Mouse (Mus musculus): Measurements from ENCODE around the gene Hoxa6. TPM values are rescaled to one million over a fixed set of nuclear protein-coding genes. Genes with fewer than 3 reads are reported as not detected.

Gene Hoxa6
- polyA plus RNA-seq (2014; fragmentation: Nextera tagmentation; extraction: Ambion mirVana), result not detected in 2 replicates

GRCm38 (mm10) chr6:52208072-52208867, at the start of gene Hoxa6:
TSS of gene Hoxa6 (minus strand) at chr6:52208722.
- no peak for ATAC-seq (ENCODE audit: insufficient number of reproducible peaks, insufficient read depth, low FRiP score, low read depth)
- no peaks in the 10 kb centered on the region for H3K36me3 ChIP-seq (ENCODE audit: control insufficient read depth, insufficient read depth, low read length)
- H3K4me2 ChIP-seq (ENCODE audit: low read length), result peak within 1 kb of the TSS; percentile 14; the same call in 1 of the 2 replicates
- no peak within 1 kb of the TSS for H3K9ac ChIP-seq (ENCODE audit: low read length)
- H3K27ac ChIP-seq (replicated peaks in 1 of 2; ENCODE audit: control insufficient read depth in 1 of 2, insufficient read depth in 1 of 2, low read depth in 2 of 2, low read length in 2 of 2), result no peak within 1 kb of the TSS
- 2% methylated on average over 47 of the region's 47 CpGs for WGBS
- H3K4me3 ChIP-seq (ENCODE audit: control insufficient read depth in 1 of 2, insufficient read depth in 1 of 2, low read depth in 1 of 2, low read length in 2 of 2), result peak within 1 kb of the TSS in 1 of 2 experiments; percentile 12; a peak in 1 of 4 replicates
- H3K4me1 ChIP-seq (ENCODE audit: control insufficient read depth in 2 of 2, insufficient read depth in 2 of 2, low read length in 2 of 2), result peaks cover 5 to 22% of the 10 kb centered on the region in 2 experiments; a peak in 3 of 4 replicates
- H3K27me3 ChIP-seq (ENCODE audit: control insufficient read depth, insufficient read depth, low read length), result peaks cover 100% of the 10 kb centered on the region
- H3K9me3 ChIP-seq (ENCODE audit: control insufficient read depth, low read length), result no peaks in the 10 kb centered on the region

DNA sequence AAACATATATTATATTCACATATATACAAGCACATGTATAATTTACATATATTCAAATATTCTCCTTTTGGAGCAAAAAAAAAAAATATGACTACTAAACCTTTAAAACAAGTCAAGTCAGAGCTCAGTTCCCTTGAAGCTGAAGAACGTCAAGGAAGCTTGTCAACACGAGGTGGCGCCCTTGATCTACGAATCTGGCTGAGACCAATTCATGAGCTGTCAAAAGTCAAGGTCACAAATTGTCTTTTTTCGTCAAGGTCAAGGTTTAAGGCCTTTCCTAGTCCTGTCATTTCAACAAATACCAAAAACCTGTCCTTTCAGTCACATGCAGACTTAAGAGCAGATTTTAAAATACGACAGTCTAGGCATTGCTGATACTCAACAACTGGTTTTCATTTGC, 48.4 kb upstream of the Hoxa6 start:
- no peak for ATAC-seq (ENCODE audit: insufficient number of reproducible peaks, insufficient read depth, low FRiP score, low read depth)
- WGBS, result 0% methylated on average over 6 of the region's 6 CpGs
- H3K4me2 ChIP-seq (ENCODE audit: low read length), result no peak overlapping the region

DNA sequence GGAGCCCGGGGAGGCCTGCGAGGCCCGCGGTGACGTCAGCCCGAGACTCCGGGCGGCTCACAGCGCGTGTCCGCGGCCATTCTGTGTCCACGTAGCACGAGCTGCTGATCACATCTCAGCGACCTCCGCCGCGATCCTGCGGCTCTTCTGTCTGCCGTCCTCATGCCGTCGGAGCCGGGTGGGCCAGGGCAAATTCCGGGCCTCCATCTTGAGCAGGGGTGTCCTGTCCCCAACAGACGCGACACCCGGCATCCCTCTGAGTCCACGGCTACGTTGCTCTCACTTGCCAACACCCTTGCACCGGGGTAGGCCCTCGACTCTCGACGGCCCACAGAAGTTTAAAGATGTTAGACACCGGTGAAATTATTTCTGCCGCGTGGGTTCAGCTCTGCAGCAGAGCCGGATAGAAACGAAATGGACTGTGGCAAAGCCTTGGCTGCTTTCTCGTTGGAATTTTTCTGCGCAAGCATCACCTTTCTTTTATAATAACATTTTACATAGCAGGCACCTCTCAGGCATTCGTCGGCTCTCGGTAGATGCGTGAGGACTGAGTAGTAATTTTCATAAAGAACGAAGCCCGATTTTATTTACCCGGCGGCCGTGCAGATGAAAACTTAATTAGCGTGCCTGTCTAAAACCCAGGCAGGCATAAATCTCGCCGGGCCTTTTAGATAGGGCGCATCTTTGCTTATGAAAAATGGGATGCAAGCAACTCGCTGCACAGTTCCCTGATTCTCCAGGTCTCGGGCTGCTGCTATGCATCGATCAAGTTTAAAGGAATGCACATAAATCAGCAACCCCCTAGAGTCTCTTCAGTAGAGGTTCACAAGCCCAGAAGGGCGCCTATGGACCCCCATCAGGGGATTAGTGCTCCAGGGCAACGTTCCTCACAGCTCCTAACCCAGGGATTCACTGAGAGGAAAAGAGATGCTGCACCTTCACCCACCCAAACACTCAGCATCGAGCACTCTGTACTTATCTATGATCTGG, 45.3 kb upstream of the Hoxa6 start:
- H3K4me1 ChIP-seq (ENCODE audit: control insufficient read depth in 2 of 2, insufficient read depth in 2 of 2, low read length in 2 of 2), result 0 out of 4 replicates have a peak, but pooled peaks cover 0 to 2% of the 10 kb centered on the region in 2 experiments
- ATAC-seq (ENCODE audit: insufficient number of reproducible peaks, insufficient read depth, low FRiP score, low read depth), result no peak
- no peaks in the 10 kb centered on the region for H3K36me3 ChIP-seq (ENCODE audit: control insufficient read depth, insufficient read depth, low read length)
- H3K27me3 ChIP-seq (ENCODE audit: control insufficient read depth, insufficient read depth, low read length), result peaks cover 93% of the 10 kb centered on the region
- H3K4me3 ChIP-seq (ENCODE audit: control insufficient read depth in 1 of 2, insufficient read depth in 1 of 2, low read depth in 1 of 2, low read length in 2 of 2), result peak overlapping the region in 1 of 2 experiments; percentile 16; a peak in 2 of 4 replicates
- H3K27ac ChIP-seq (replicated peaks in 1 of 2; ENCODE audit: control insufficient read depth in 1 of 2, insufficient read depth in 1 of 2, low read depth in 2 of 2, low read length in 2 of 2), result no peak overlapping the region
- 1% methylated on average over 59 of the region's 59 CpGs for WGBS
- no peak overlapping the region for H3K4me2 ChIP-seq (ENCODE audit: low read length)
- H3K9me3 ChIP-seq (ENCODE audit: control insufficient read depth, low read length), result no peaks in the 10 kb centered on the region
- no peak overlapping the region for H3K9ac ChIP-seq (ENCODE audit: low read length)

More for the DNA sequence above, 48.4 kb upstream of the Hoxa6 start:
- Histone ChIP-seq H3K9me3 (ENCODE audit: control insufficient read depth, low read length) (no peaks in the 10 kb centered on the region), H3K36me3 (ENCODE audit: control insufficient read depth, insufficient read depth, low read length) (no peaks in the 10 kb centered on the region), H3K4me1 (ENCODE audit: control insufficient read depth in 2 of 2, insufficient read depth in 2 of 2, low read length in 2 of 2) (peaks cover 0 to 14% of the 10 kb centered on the region in 2 experiments; a peak in 2 of 4 replicates), H3K27me3 (ENCODE audit: control insufficient read depth, insufficient read depth, low read length) (peaks cover 89% of the 10 kb centered on the region), H3K4me3 (ENCODE audit: control insufficient read depth in 1 of 2, insufficient read depth in 1 of 2, low read depth in 1 of 2, low read length in 2 of 2) (no peak overlapping the region), H3K27ac (replicated peaks in 1 of 2; ENCODE audit: control insufficient read depth in 1 of 2, insufficient read depth in 1 of 2, low read depth in 2 of 2, low read length in 2 of 2) (no peak overlapping the region), H3K9ac (ENCODE audit: low read length) (no peak overlapping the region)

- H3K4me2 ChIP-seq (ENCODE audit: low read length), result no peak overlapping the region
- peaks cover 93% of the 10 kb centered on the region for H3K27me3 ChIP-seq (ENCODE audit: control insufficient read depth, insufficient read depth, low read length)
- no peak overlapping the region for H3K9ac ChIP-seq (ENCODE audit: low read length)
- no peaks in the 10 kb centered on the region for H3K36me3 ChIP-seq (ENCODE audit: control insufficient read depth, insufficient read depth, low read length)
- H3K9me3 ChIP-seq (ENCODE audit: control insufficient read depth, low read length), result no peaks in the 10 kb centered on the region
- 0 out of 4 replicates have a peak, but pooled peaks cover 0 to 2% of the 10 kb centered on the region in 2 experiments for H3K4me1 ChIP-seq (ENCODE audit: control insufficient read depth in 2 of 2, insufficient read depth in 2 of 2, low read length in 2 of 2)
- ATAC-seq (ENCODE audit: insufficient number of reproducible peaks, insufficient read depth, low FRiP score, low read depth), result no peak
- H3K27ac ChIP-seq (replicated peaks in 1 of 2; ENCODE audit: control insufficient read depth in 1 of 2, insufficient read depth in 1 of 2, low read depth in 2 of 2, low read length in 2 of 2), result no peak overlapping the region
- peak overlapping the region in 1 of 2 experiments; percentile 16; a peak in 2 of 4 replicates for H3K4me3 ChIP-seq (ENCODE audit: control insufficient read depth in 1 of 2, insufficient read depth in 1 of 2, low read depth in 1 of 2, low read length in 2 of 2)
- WGBS, result 1% methylated on average over 35 of the region's 35 CpGs
These were observed 44.4 kb upstream of the Hoxa6 start for GRCm38 (mm10) chr6:52252775-52253376.

- H3K9ac ChIP-seq (ENCODE audit: low read length), result no peak overlapping the region
- 0 out of 4 replicates have a peak, but pooled peaks cover 0 to 2% of the 10 kb centered on the region in 2 experiments for H3K4me1 ChIP-seq (ENCODE audit: control insufficient read depth in 2 of 2, insufficient read depth in 2 of 2, low read length in 2 of 2)
- peaks cover 93% of the 10 kb centered on the region for H3K27me3 ChIP-seq (ENCODE audit: control insufficient read depth, insufficient read depth, low read length)
- no peak overlapping the region for H3K27ac ChIP-seq (replicated peaks in 1 of 2; ENCODE audit: control insufficient read depth in 1 of 2, insufficient read depth in 1 of 2, low read depth in 2 of 2, low read length in 2 of 2)
- no peak for ATAC-seq (ENCODE audit: insufficient number of reproducible peaks, insufficient read depth, low FRiP score, low read depth)
- no peak overlapping the region for H3K4me2 ChIP-seq (ENCODE audit: low read length)
- 4% methylated on average over 24 of the region's 24 CpGs for WGBS
- no peaks in the 10 kb centered on the region for H3K36me3 ChIP-seq (ENCODE audit: control insufficient read depth, insufficient read depth, low read length)
- H3K4me3 ChIP-seq (ENCODE audit: control insufficient read depth in 1 of 2, insufficient read depth in 1 of 2, low read depth in 1 of 2, low read length in 2 of 2), result no peak overlapping the region
- no peaks in the 10 kb centered on the region for H3K9me3 ChIP-seq (ENCODE audit: control insufficient read depth, low read length)
These were observed 43.7 kb upstream of the Hoxa6 start for GRCm38 (mm10) chr6:52252016-52252774.

GRCm38 (mm10) chr6:52251177-52251879, 42.8 kb upstream of the Hoxa6 start:
- WGBS, result 11% methylated on average over 7 of the region's 7 CpGs
- H3K4me1 ChIP-seq (ENCODE audit: control insufficient read depth in 2 of 2, insufficient read depth in 2 of 2, low read length in 2 of 2), result peaks cover 0 to 2% of the 10 kb centered on the region in 2 experiments; a peak in 1 of 4 replicates
- ATAC-seq (ENCODE audit: insufficient number of reproducible peaks, insufficient read depth, low FRiP score, low read depth), result no peak
- H3K27ac ChIP-seq (replicated peaks in 1 of 2; ENCODE audit: control insufficient read depth in 1 of 2, insufficient read depth in 1 of 2, low read depth in 2 of 2, low read length in 2 of 2), result no peak overlapping the region
- H3K36me3 ChIP-seq (ENCODE audit: control insufficient read depth, insufficient read depth, low read length), result no peaks in the 10 kb centered on the region
- H3K27me3 ChIP-seq (ENCODE audit: control insufficient read depth, insufficient read depth, low read length), result peaks cover 95% of the 10 kb centered on the region
- H3K9me3 ChIP-seq (ENCODE audit: control insufficient read depth, low read length), result no peaks in the 10 kb centered on the region
- H3K4me3 ChIP-seq (ENCODE audit: control insufficient read depth in 1 of 2, insufficient read depth in 1 of 2, low read depth in 1 of 2, low read length in 2 of 2), result no peak overlapping the region
- H3K9ac ChIP-seq (ENCODE audit: low read length), result no peak overlapping the region
- no peak overlapping the region for H3K4me2 ChIP-seq (ENCODE audit: low read length)
